Mouse (Mus musculus) lung, embryonic 14.5 days (tissue): ENCODE data around the gene Ptpro. TPM values are rescaled to one million over a fixed set of nuclear protein-coding genes. Genes with fewer than 3 reads are reported as not detected.

ENCODE experiments used
- ATAC-seq: fragments of 200-750 bp; cut with Nextera tagmentation; 2 replicates; pipeline ENCODE4 v1.8.0; 2017; ENCODE audit warnings: mild to moderate bottlenecking, moderate TSS enrichment, moderate library complexity; ENCODE audit not compliant: insufficient read depth
- DNase-seq: peaks from one replicate; pipeline ENCODE4 v3.0.0-alpha.2; 2015
- H3K27ac ChIP-seq: fragments of 300-500 bp; sonication (generic); 2 replicates; pipeline ENCODE4 v1.5.1; 2014; ENCODE audit warnings: low read depth, mild to moderate bottlenecking, moderate library complexity
- H3K27me3 ChIP-seq: fragments of 300-500 bp; sonication (generic); 2 replicates; pipeline ENCODE4 v1.6.1; 2014; ENCODE audit warnings: low read length, control low read depth; ENCODE audit not compliant: insufficient read depth
- H3K36me3 ChIP-seq: fragments of 300-500 bp; sonication (generic); 2 replicates; pipeline ENCODE4 v1.6.1; 2014; ENCODE audit warnings: control low read depth; ENCODE audit not compliant: insufficient read depth
- H3K4me1 ChIP-seq: fragments of 300-500 bp; sonication (generic); 2 replicates; pipeline ENCODE4 v1.6.1; 2014; ENCODE audit warnings: antibody characterized with exemption, control low read depth; ENCODE audit not compliant: insufficient read depth
- H3K4me2 ChIP-seq: fragments of 300-500 bp; sonication (generic); 2 replicates; pipeline ENCODE4 v1.6.1; 2014; ENCODE audit warnings: mild to moderate bottlenecking
- H3K4me3 ChIP-seq: fragments of 300-500 bp; sonication (generic); 2 replicates; pipeline ENCODE4 v1.5.1; 2014; ENCODE audit warnings: low read depth, low read length
- H3K9ac ChIP-seq: fragments of 300-500 bp; sonication (generic); 2 replicates; pipeline ENCODE4 v1.6.1; 2014
- H3K9me3 ChIP-seq: fragments of 300-500 bp; sonication (generic); 2 replicates; pipeline ENCODE4 v1.6.1; 2016; ENCODE audit warnings: low read depth, low read length, control low read depth
- CTCF ChIP-seq: IDR thresholded peaks from 2 replicates; pipeline ENCODE4 v1.5.1; 2016; ENCODE audit warnings: antibody characterized with exemption, low read depth
- WGBS: fragments of 180-500 bp; shearing (Covaris S2); extraction: QIAGEN DNeasy Blood & Tissue Kit; methylation state at CpG from one replicate; pipeline ENCODE4 v1.1.7; 2014; 5-methylcytosine and 5-hydroxymethylcytosine counted together
- polyA plus RNA-seq: library from polyadenylated mRNA; unstranded; fragments of >200 nt; fragmentation: Nextera tagmentation; extraction: Ambion mirVana; gene quantifications from 2 replicates; pipeline ENCODE4 v1.2.1, GENCODE M21; 2014

Ptpro gene
- polyA plus RNA-seq, 1 experiment from 2014 or later = 2.8 TPM

GRCm38 (mm10) chr6:137373920-137374319 lies 121.8 kb downstream of the Ptpro start:
- no peak for ATAC-seq
- no peaks in the 10 kb centered on the region for H3K36me3 ChIP-seq
- H3K9ac ChIP-seq = no peak overlapping the region
- H3K9me3 ChIP-seq = no peaks in the 10 kb centered on the region
- H3K27me3 ChIP-seq = no peaks in the 10 kb centered on the region
- no peaks in the 10 kb centered on the region for H3K4me1 ChIP-seq
- no peak overlapping the region for H3K4me3 ChIP-seq
- WGBS = 67% methylated on average over 6 of the region's 6 CpGs
- TF ChIP-seq CTCF = no peak
- no peak overlapping the region for H3K4me2 ChIP-seq
- H3K27ac ChIP-seq = no peak overlapping the region
- no peak for DNase-seq

- peaks cover 4% of the 10 kb centered on the region; the same call in 1 of the 2 replicates for H3K4me1 ChIP-seq
- H3K9me3 ChIP-seq = no peaks in the 10 kb centered on the region
- no peak overlapping the region for H3K4me3 ChIP-seq
- H3K27me3 ChIP-seq = no peaks in the 10 kb centered on the region
- no peak overlapping the region for H3K4me2 ChIP-seq
- no peak for DNase-seq
- TF ChIP-seq CTCF = no peak
- no peak for ATAC-seq
- 46% methylated on average over 9 of the region's 9 CpGs for WGBS
- no peak overlapping the region for H3K27ac ChIP-seq
- no peak overlapping the region for H3K9ac ChIP-seq
- H3K36me3 ChIP-seq = no peaks in the 10 kb centered on the region
Measured at GRCm38 (mm10) chr6:137382546-137382945, 130.4 kb downstream of the Ptpro start.

- no peak for TF ChIP-seq CTCF
Measured at GRCm38 (mm10) chr6:137386344-137386743, 134.2 kb downstream of the Ptpro start.

GRCm38 (mm10) chr6:137386935-137387334 lies 134.8 kb downstream of the Ptpro start:
- Histone ChIP-seq H3K36me3 (no peaks in the 10 kb centered on the region), H3K4me2 (no peak overlapping the region), H3K4me3 (no peak overlapping the region), H3K9me3 (no peaks in the 10 kb centered on the region), H3K4me1 (peaks cover 4% of the 10 kb centered on the region; the same call in 1 of the 2 replicates), H3K9ac (no peak overlapping the region), H3K27me3 (no peaks in the 10 kb centered on the region), H3K27ac (no peak overlapping the region)
- 48% methylated on average over 4 of the region's 4 CpGs for WGBS
- TF ChIP-seq CTCF = peak; percentile 19; the same call in 1 of the 2 replicates
- ATAC-seq (no peak), DNase-seq (no peak)

More at GRCm38 (mm10) chr6:137386344-137386743, 134.2 kb downstream of the Ptpro start:
- H3K9me3 ChIP-seq = no peaks in the 10 kb centered on the region
- H3K36me3 ChIP-seq = no peaks in the 10 kb centered on the region
- no peak overlapping the region for H3K9ac ChIP-seq
- DNase-seq (no peak), ATAC-seq (no peak)
- WGBS = 89% methylated on average over 4 of the region's 4 CpGs
- H3K27ac ChIP-seq = no peak overlapping the region
- no peak overlapping the region for H3K4me3 ChIP-seq
- peaks cover 4% of the 10 kb centered on the region; the same call in 1 of the 2 replicates for H3K4me1 ChIP-seq
- H3K27me3 ChIP-seq = no peaks in the 10 kb centered on the region
- no peak overlapping the region for H3K4me2 ChIP-seq

- H3K36me3 ChIP-seq = no peaks in the 10 kb centered on the region
- no peak overlapping the region for H3K4me2 ChIP-seq
- no peak overlapping the region for H3K27ac ChIP-seq
- TF ChIP-seq CTCF = no peak
- H3K9me3 ChIP-seq = no peaks in the 10 kb centered on the region
- no peak for ATAC-seq
- no peak for DNase-seq
- H3K4me1 ChIP-seq = no peaks in the 10 kb centered on the region
- no peak overlapping the region for H3K4me3 ChIP-seq
- no peak overlapping the region for H3K9ac ChIP-seq
- H3K27me3 ChIP-seq = no peaks in the 10 kb centered on the region
- WGBS = 50% methylated on average over 7 of the region's 7 CpGs
Measured at GRCm38 (mm10) chr6:137395075-137395474, 143.0 kb downstream of the Ptpro start.

GRCm38 (mm10) chr6:137396106-137396793 lies 144.1 kb downstream of the Ptpro start:
- no peak overlapping the region for H3K4me3 ChIP-seq
- H3K27me3 ChIP-seq = no peaks in the 10 kb centered on the region
- DNase-seq (no peak), ATAC-seq (no peak)
- WGBS = 76% methylated on average over 4 of the region's 4 CpGs
- no peak overlapping the region for H3K27ac ChIP-seq
- no peaks in the 10 kb centered on the region for H3K9me3 ChIP-seq
- H3K4me2 ChIP-seq = no peak overlapping the region
- TF ChIP-seq CTCF = peak; percentile 48
- H3K36me3 ChIP-seq = no peaks in the 10 kb centered on the region
- H3K4me1 ChIP-seq = no peaks in the 10 kb centered on the region
- H3K9ac ChIP-seq = no peak overlapping the region

- Histone ChIP-seq H3K27ac (no peak overlapping the region), H3K27me3 (no peaks in the 10 kb centered on the region), H3K4me3 (no peak overlapping the region), H3K4me2 (no peak overlapping the region), H3K9ac (no peak overlapping the region), H3K36me3 (no peaks in the 10 kb centered on the region), H3K9me3 (no peaks in the 10 kb centered on the region), H3K4me1 (no peaks in the 10 kb centered on the region)
- ATAC-seq (no peak), DNase-seq (peak; percentile 73)
- WGBS = 83% methylated on average over 2 of the region's 2 CpGs
- peak; percentile 16; the same call in 1 of the 2 replicates for TF ChIP-seq CTCF
Measured at GRCm38 (mm10) chr6:137397358-137397757, 145.2 kb downstream of the Ptpro start.
